Mouse (Mus musculus) MEL (cell line): ENCODE results near the gene Htr1a. TPM values are rescaled to one million over a fixed set of nuclear protein-coding genes. Genes with fewer than 3 reads are reported as not detected.

Experiments
- DNase-seq: peaks from one replicate; pipeline ENCODE4 v3.0.0; 2011; ENCODE audit warnings: low read depth, low spot score
- H3K27ac ChIP-seq: 2 replicates; pipeline ENCODE4 v1.5.1; 2012; ENCODE audit warnings: low read depth, mild to moderate bottlenecking, control low read depth, low read length, moderate library complexity; ENCODE audit not compliant: control insufficient read depth
- H3K27me3 ChIP-seq, 2 experiments: fragments of 150-350 bp in 1 of 2; sonication (generic) in 1 of 2; 2 replicates each; pipeline ENCODE4 v1.6.1; 2012; ENCODE audit warnings: low read length in 2 of 2, mild to moderate bottlenecking in 2 of 2, improper control_type of control experiment in 1 of 2, moderate library complexity in 1 of 2; ENCODE audit not compliant: insufficient read depth in 2 of 2, control insufficient read depth in 1 of 2
- H3K36me3 ChIP-seq, 2 experiments: 2 replicates each; pipeline ENCODE4 v1.6.1; 2012 to 2014; ENCODE audit warnings: low read length in 2 of 2, improper control_type of control experiment in 1 of 2, inconsistent platforms in 1 of 2, mild to moderate bottlenecking in 1 of 2; ENCODE audit not compliant: insufficient read depth in 2 of 2, control insufficient read depth in 1 of 2
- H3K4me1 ChIP-seq, 2 experiments: fragments of 150-350 bp in 1 of 2; sonication (generic) in 1 of 2; 2 replicates each; pipeline ENCODE4 v1.6.1; 2012; ENCODE audit warnings: low read length in 2 of 2, improper control_type of control experiment in 1 of 2, mild to moderate bottlenecking in 1 of 2; ENCODE audit not compliant: insufficient read depth in 2 of 2, control insufficient read depth in 1 of 2
- H3K4me3 ChIP-seq, 2 experiments: fragments of 150-350 bp in 1 of 2; sonication (generic) in 1 of 2; 2 replicates each; pipeline ENCODE4 v1.5.1; 2012; ENCODE audit warnings: low read depth in 2 of 2, low read length in 2 of 2, mild to moderate bottlenecking in 2 of 2, moderate library complexity in 2 of 2, control low read depth in 1 of 2, improper control_type of control experiment in 1 of 2; ENCODE audit not compliant: control insufficient read depth in 1 of 2, insufficient read depth in 1 of 2
- H3K79me2 ChIP-seq: 2 replicates; pipeline ENCODE4 v1.6.1; 2012; ENCODE audit warnings: mild to moderate bottlenecking, low read length, moderate library complexity; ENCODE audit not compliant: control insufficient read depth, poor library complexity, insufficient read depth
- H3K9ac ChIP-seq: 2 replicates; pipeline ENCODE4 v1.6.1; 2012; ENCODE audit warnings: low read depth, mild to moderate bottlenecking, control low read depth, low read length, moderate library complexity; ENCODE audit not compliant: control insufficient read depth, poor library complexity, severe bottlenecking
- H3K9me3 ChIP-seq: fragments of 150-350 bp; sonication (generic); replicated peaks from 2 replicates; pipeline ENCODE4 v1.6.1; 2012; ENCODE audit warnings: mild to moderate bottlenecking, low read length, improper control_type of control experiment, moderate library complexity; ENCODE audit not compliant: insufficient read depth
- CHD1 ChIP-seq: IDR thresholded peaks from 2 replicates; pipeline ENCODE4 v1.6.1; 2012; ENCODE audit warnings: low read depth, mild to moderate bottlenecking, inconsistent platforms, low read length, improper control_type of control experiment
- CTCF ChIP-seq, 3 experiments: IDR thresholded peaks in 2 of 3; conservative IDR thresholded peaks in 1 of 3; 2 replicates each; pipeline ENCODE4 v1.5.1; 2011 to 2012; ENCODE audit warnings: low read length in 3 of 3, low read depth in 2 of 3, mild to moderate bottlenecking in 2 of 3, improper control_type of control experiment in 1 of 3, inconsistent platforms in 1 of 3, mixed read lengths in 1 of 3, moderate library complexity in 1 of 3; ENCODE audit not compliant: control insufficient read depth in 1 of 3, insufficient read depth in 1 of 3, poor library complexity in 1 of 3, severe bottlenecking in 1 of 3
- MAX ChIP-seq: IDR thresholded peaks from 2 replicates; pipeline ENCODE4 v1.6.1; 2011; ENCODE audit warnings: low read length, improper control_type of control experiment
- MXI1 ChIP-seq: IDR thresholded peaks from 2 replicates; pipeline ENCODE4 v1.6.1; 2011; ENCODE audit warnings: mild to moderate bottlenecking, low read depth, low read length, improper control_type of control experiment
- MYC ChIP-seq: IDR thresholded peaks from 2 replicates; pipeline ENCODE4 v1.6.1; 2011; ENCODE audit warnings: low read depth, mild to moderate bottlenecking, low read length, improper control_type of control experiment, moderate library complexity
- NELFE ChIP-seq: IDR thresholded peaks from 2 replicates; pipeline ENCODE4 v1.6.1; 2011; ENCODE audit warnings: low read depth, low read length, improper control_type of control experiment
- NRF1 ChIP-seq: IDR thresholded peaks from 2 replicates; pipeline ENCODE4 v1.6.1; 2014; ENCODE audit warnings: low read depth, mild to moderate bottlenecking, inconsistent platforms, low read length, improper control_type of control experiment, moderate library complexity; ENCODE audit not compliant: poor library complexity, insufficient read depth, severe bottlenecking
- RAD21 ChIP-seq: IDR thresholded peaks from 2 replicates; pipeline ENCODE4 v1.6.1; 2011; ENCODE audit warnings: mild to moderate bottlenecking, low read depth, low read length, improper control_type of control experiment
- SIN3A ChIP-seq: IDR thresholded peaks from 2 replicates; pipeline ENCODE4 v1.6.1; 2012; ENCODE audit warnings: low read length, improper control_type of control experiment, inconsistent platforms
- SMC3 ChIP-seq: IDR thresholded peaks from 2 replicates; pipeline ENCODE4 v1.6.1; 2011; ENCODE audit warnings: low read depth, low read length, improper control_type of control experiment
- TAL1 ChIP-seq: IDR thresholded peaks from 2 replicates; pipeline ENCODE4 v1.6.1; 2012; ENCODE audit warnings: mild to moderate bottlenecking, inconsistent platforms, low read length, moderate library complexity, mixed read lengths
- TBP ChIP-seq: IDR thresholded peaks from 2 replicates; pipeline ENCODE4 v1.8.0; 2011; ENCODE audit warnings: low read depth, low read length, improper control_type of control experiment
- USF1 ChIP-seq: IDR thresholded peaks from 2 replicates; pipeline ENCODE4 v1.6.1; 2014; ENCODE audit warnings: low read depth, mild to moderate bottlenecking, inconsistent platforms, low read length, improper control_type of control experiment, moderate library complexity
- ZC3H11A ChIP-seq: IDR thresholded peaks from 2 replicates; pipeline ENCODE4 v1.6.1; 2012; ENCODE audit warnings: low read depth, mild to moderate bottlenecking, inconsistent platforms, low read length, improper control_type of control experiment
- ZKSCAN1 ChIP-seq: IDR thresholded peaks from 2 replicates; pipeline ENCODE4 v1.6.1; 2012; ENCODE audit warnings: low read depth, mild to moderate bottlenecking, inconsistent platforms, low read length, improper control_type of control experiment, moderate library complexity
- ZMIZ1 ChIP-seq: IDR thresholded peaks from 2 replicates; pipeline ENCODE4 v1.6.1; 2012; ENCODE audit warnings: low read depth, mild to moderate bottlenecking, inconsistent platforms, low read length, improper control_type of control experiment, moderate library complexity
- ZNF384 ChIP-seq: IDR thresholded peaks from 2 replicates; pipeline ENCODE4 v1.6.1; 2012; ENCODE audit warnings: low read depth, mild to moderate bottlenecking, inconsistent platforms, low read length, improper control_type of control experiment
- polyA plus RNA-seq, 2 experiments: library from polyadenylated mRNA; stranded (reverse) in 1 of 2; unstranded in 1 of 2; fragments of >175 nt in 1 of 2; fragments of >200 nt in 1 of 2; gene quantifications; 2 replicates each; pipeline versions ENCODE4 v1.2.1 to v1.2.4; 2012; ENCODE audit warnings: low replicate concordance in 2 of 2, low read depth in 1 of 2; ENCODE audit not compliant: insufficient read length in 2 of 2, insufficient read depth in 1 of 2, missing spikeins in 1 of 2
- total RNA-seq: library from RNA; depleted of rRNA; stranded (reverse); fragments of 300-350 nt; gene quantifications from 2 replicates; pipeline ENCODE4 v1.2.3, GENCODE M21; 2012

The Htr1a gene
- total and polyA plus RNA-seq, 3 experiments = not detected

DNA sequence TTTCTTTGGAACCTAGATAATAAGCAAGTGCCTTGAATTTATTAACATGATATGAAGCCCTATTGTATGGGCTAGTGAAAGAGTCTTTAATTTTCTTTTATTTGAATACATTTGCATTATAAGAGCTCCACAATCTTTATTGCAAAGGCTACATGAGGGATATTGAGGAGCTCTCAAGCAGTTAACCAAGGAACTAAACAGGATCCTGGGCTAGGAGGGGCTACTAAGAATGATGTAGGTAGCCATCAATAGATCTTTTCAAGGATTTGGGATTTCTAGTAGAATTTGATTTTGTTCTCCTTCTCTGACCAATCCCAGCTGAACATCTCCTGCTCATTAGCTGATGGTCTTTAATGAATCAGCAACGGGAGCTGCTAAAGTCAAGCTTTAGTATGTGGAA, 9.8 kb upstream of the Htr1a start:
- Histone ChIP-seq H3K27me3 (no peaks in the 10 kb centered on the region), H3K27ac (no peak overlapping the region), H3K4me1 (no peaks in the 10 kb centered on the region), H3K36me3 (no peaks in the 10 kb centered on the region), H3K79me2 (no peaks in the 10 kb centered on the region), H3K9me3 (no peaks in the 10 kb centered on the region), H3K4me3 (no peak overlapping the region), H3K9ac (no peak overlapping the region)
- TF ChIP-seq ZMIZ1 (no peak), MYC (no peak), ZNF384 (no peak), TAL1 (no peak), RAD21 (no peak), TBP (no peak), ZC3H11A (no peak), MXI1 (no peak)
- DNase-seq = no peak

- no peaks in the 10 kb centered on the region for H3K27me3 ChIP-seq
- no peaks in the 10 kb centered on the region for H3K9me3 ChIP-seq
- H3K79me2 ChIP-seq = no peaks in the 10 kb centered on the region
- TF ChIP-seq SIN3A (peak; percentile 49; the same call in 1 of the 2 replicates), NRF1 (no peak), USF1 (no peak), MAX (no peak), ZC3H11A (peak; percentile 52), RAD21 (peak; percentile 83), CTCF (IDR thresholded peaks at IDR 0.05 in 2 of 3, conservative IDR thresholded peaks at IDR 0.05 in 1 of 3; ENCODE audit: control insufficient read depth in 1 of 3, insufficient read depth in 1 of 3, low read depth in 2 of 3, low read length in 3 of 3, poor library complexity in 1 of 3, severe bottlenecking in 1 of 3) (peak; percentile 12 to 74 (median 73); a peak in 5 of 6 replicates), NELFE (no peak), SMC3 (peak; percentile 84)
- peak; percentile 69 for DNase-seq
- H3K4me3 ChIP-seq = no peak overlapping the region
- no peaks in the 10 kb centered on the region for H3K36me3 ChIP-seq
- no peak overlapping the region for H3K9ac ChIP-seq
- no peaks in the 10 kb centered on the region for H3K4me1 ChIP-seq
- H3K27ac ChIP-seq = no peak overlapping the region
These were observed 863 bp upstream of the Htr1a start for GRCm38 (mm10) chr13:105442576-105442975.

- no peak for TF ChIP-seq NELFE
- no peak for TF ChIP-seq ZKSCAN1
- no peak for TF ChIP-seq CHD1
- no peak for DNase-seq
- H3K4me1 ChIP-seq = no peaks in the 10 kb centered on the region
- H3K9me3 ChIP-seq = no peaks in the 10 kb centered on the region
- H3K9ac ChIP-seq = no peak overlapping the region
- H3K79me2 ChIP-seq = no peaks in the 10 kb centered on the region
- H3K4me3 ChIP-seq = no peak overlapping the region
- no peaks in the 10 kb centered on the region for H3K27me3 ChIP-seq
- H3K36me3 ChIP-seq = no peaks in the 10 kb centered on the region
- no peak overlapping the region for H3K27ac ChIP-seq
These were observed 415 bp downstream of the Htr1a start for GRCm38 (mm10) chr13:105443871-105444237.
